Mouse (Mus musculus) bone marrow macrophage, adult 2 months (primary cell): ENCODE measurements around the gene Tmem160. TPM values are rescaled to one million over a fixed set of nuclear protein-coding genes. Genes with fewer than 3 reads are reported as not detected.
A peak's percentile ranks its signal among the peaks of the same experiment; 100 is the strongest.

ENCODE experiments used
- H3K27ac ChIP-seq: 2 replicates; pipeline ENCODE4 v1.5.1; 2012; ENCODE audit warnings: low read depth, low read length; ENCODE audit not compliant: insufficient read depth
- H3K4me1 ChIP-seq: 2 replicates; pipeline ENCODE4 v1.6.1; 2012; ENCODE audit warnings: low read length; ENCODE audit not compliant: control insufficient read depth, insufficient read depth
- H3K4me3 ChIP-seq: 2 replicates; pipeline ENCODE4 v1.5.1; 2012; ENCODE audit warnings: mild to moderate bottlenecking, low read length, moderate library complexity; ENCODE audit not compliant: insufficient read depth
- CTCF ChIP-seq: IDR thresholded peaks from 2 replicates; pipeline ENCODE4 v1.5.1; 2012; ENCODE audit warnings: low read depth, mild to moderate bottlenecking, low read length, moderate library complexity
- POLR2A ChIP-seq: IDR thresholded peaks from 2 replicates; pipeline ENCODE4 v1.6.1; 2012; ENCODE audit warnings: mild to moderate bottlenecking, low read depth, low read length, borderline replicate concordance
- polyA plus RNA-seq: library from polyadenylated mRNA; stranded (reverse); fragments of >200 nt; gene quantifications from 2 replicates; pipeline ENCODE4 v1.2.4, GENCODE M21; 2012; ENCODE audit not compliant: missing spikeins, insufficient read depth, insufficient read length

The Tmem160 gene
- polyA plus RNA-seq, 1 experiment: 43.4 TPM

GRCm38 (mm10) chr7:16465160-16465559, 12.6 kb downstream of the Tmem160 start:
- TF ChIP-seq POLR2A (no peak), CTCF (peak; percentile 97)
- H3K4me1 ChIP-seq: no peaks in the 10 kb centered on the region
- H3K4me3 ChIP-seq: no peak overlapping the region
- no peak overlapping the region for H3K27ac ChIP-seq

DNA sequence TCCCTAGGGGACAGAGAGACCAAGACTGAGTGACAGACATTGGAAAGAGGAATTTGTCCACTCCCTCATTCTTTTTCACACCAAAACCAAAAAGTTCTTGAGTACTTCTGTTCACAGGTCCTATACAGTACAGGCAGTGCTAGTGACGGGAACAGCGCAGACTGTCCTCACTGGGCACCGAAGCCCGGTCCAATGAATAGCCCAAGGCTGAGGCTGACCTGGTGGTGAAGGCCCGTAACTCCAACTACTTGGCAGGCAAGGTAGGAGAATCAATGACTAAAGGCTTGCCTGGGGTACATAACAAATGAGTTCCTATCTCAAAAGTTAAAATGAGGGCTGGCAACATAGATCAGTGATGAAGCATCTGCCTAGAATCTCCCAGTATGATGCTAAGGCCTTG, 13.0 kb downstream of the Tmem160 start:
- Histone ChIP-seq H3K4me1 (no peaks in the 10 kb centered on the region), H3K4me3 (no peak overlapping the region), H3K27ac (no peak overlapping the region)
- TF ChIP-seq POLR2A (no peak), CTCF (no peak)

DNA sequence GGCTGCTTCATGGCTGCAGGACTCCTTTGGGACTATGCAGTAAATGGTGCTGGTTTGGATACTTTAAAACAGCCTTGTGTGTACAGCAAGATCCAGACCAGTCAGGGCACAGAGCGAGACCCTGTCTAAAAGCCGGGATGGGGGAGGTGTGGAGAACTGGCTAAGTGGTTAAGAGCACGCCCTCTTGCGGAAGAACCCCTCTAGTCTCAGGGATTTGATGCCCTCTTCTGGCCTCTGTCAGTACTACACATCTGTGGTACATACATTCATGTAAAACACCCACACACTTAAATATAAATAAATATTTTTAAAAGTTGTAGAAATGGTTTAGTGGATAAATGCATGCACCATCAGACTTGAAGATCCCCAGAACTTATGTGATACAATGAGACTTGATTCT, 14.0 kb downstream of the Tmem160 start:
- Histone ChIP-seq H3K4me3 (no peak overlapping the region), H3K4me1 (no peaks in the 10 kb centered on the region), H3K27ac (no peak overlapping the region)
- TF ChIP-seq POLR2A: no peak
- peak; percentile 58 for TF ChIP-seq CTCF

GRCm38 (mm10) chr7:16468115-16468514, 15.5 kb downstream of the Tmem160 start:
- no peak for TF ChIP-seq CTCF
- TF ChIP-seq POLR2A: no peak
- no peak overlapping the region for H3K4me3 ChIP-seq

GRCm38 (mm10) chr7:16471549-16471948, 19.0 kb downstream of the Tmem160 start:
- TF ChIP-seq CTCF (no peak), POLR2A (no peak)
- Histone ChIP-seq H3K4me1 (no peaks in the 10 kb centered on the region), H3K4me3 (no peak overlapping the region), H3K27ac (no peak overlapping the region)

More at GRCm38 (mm10) chr7:16468115-16468514, 15.5 kb downstream of the Tmem160 start:
- Histone ChIP-seq H3K27ac (no peak overlapping the region), H3K4me1 (no peaks in the 10 kb centered on the region)

DNA sequence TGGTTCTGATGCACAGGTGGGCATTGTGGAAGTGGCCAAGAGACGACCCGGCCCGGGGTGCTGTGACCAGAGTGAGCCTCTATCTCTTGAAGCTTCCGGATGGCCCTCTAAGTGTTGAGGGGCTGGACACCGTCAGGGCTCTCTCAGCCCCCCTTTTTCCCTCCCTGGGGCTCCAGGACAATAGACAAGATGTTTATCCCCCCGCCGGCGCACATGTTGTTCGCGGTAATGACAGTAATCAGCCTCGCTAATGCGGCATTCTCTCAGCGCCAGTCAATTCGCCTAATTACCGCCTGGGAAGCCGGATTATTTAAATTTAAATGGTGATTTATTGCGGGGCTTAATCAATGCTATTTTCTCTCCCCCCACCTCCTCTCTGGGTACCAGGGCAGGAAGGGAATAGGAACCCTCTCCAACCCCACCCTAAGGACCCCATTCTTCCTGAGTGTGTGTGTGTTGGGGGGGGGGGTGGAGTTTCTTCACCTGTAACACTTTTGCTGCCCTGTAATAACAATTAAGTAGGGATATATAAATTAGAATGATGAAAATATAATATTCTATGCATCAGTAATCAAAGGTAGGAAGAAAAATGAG, 19.6 kb downstream of the Tmem160 start:
- Histone ChIP-seq H3K4me3 (no peak overlapping the region), H3K4me1 (no peaks in the 10 kb centered on the region), H3K27ac (no peak overlapping the region)
- TF ChIP-seq POLR2A (no peak), CTCF (no peak)

DNA sequence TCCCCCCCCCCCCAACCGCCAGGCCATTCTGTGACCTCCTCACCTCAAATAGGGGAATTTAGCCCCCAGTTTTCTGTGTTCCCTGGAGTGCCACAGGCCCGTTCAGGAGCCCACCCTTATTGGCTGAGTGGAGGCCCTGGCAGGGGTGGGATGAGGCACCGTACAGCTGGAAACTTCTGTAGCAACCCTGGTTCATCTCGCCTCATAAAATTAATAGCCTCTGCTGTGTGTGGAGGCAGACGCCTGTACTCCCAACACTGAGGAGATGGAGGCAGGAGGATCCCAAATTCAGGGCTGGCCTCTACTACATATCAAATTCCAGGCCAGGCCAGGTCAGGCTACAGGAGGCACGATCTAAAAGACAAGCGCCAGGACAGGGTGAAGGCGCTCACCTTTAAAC, 21.3 kb downstream of the Tmem160 start:
- TF ChIP-seq POLR2A (no peak), CTCF (no peak)
- H3K27ac ChIP-seq: no peak overlapping the region
- H3K4me3 ChIP-seq: no peak overlapping the region
- H3K4me1 ChIP-seq: no peaks in the 10 kb centered on the region

GRCm38 (mm10) chr7:16474445-16474844, 21.9 kb downstream of the Tmem160 start:
- TF ChIP-seq POLR2A (no peak), CTCF (no peak)
- peak overlapping the region; percentile 19; the same call in 1 of the 2 replicates for H3K4me3 ChIP-seq
- no peak overlapping the region for H3K27ac ChIP-seq
- no peaks in the 10 kb centered on the region for H3K4me1 ChIP-seq

DNA sequence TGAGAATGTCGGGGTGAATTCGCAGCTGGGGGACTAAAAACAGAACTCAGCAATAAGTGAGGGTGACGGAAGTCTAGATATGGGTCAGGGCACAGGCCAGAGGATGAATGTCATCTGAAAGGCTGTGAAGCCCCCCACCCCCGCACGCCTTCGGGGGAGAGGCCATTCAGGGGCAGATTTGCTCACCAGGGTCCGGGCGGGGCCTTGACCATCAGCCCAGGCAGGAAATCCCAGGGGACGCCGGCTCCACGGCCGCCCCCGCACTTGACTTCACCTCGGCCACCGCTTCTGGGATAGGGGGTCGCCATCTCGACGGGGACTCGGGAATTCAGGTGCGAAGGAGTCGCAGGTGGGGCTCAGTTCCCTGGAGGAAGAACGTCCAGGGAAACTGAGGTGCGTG, 22.7 kb downstream of the Tmem160 start:
- H3K4me3 ChIP-seq: no peak overlapping the region
- H3K4me1 ChIP-seq: no peaks in the 10 kb centered on the region
- no peak overlapping the region for H3K27ac ChIP-seq
- TF ChIP-seq CTCF: no peak
- TF ChIP-seq POLR2A: no peak

DNA sequence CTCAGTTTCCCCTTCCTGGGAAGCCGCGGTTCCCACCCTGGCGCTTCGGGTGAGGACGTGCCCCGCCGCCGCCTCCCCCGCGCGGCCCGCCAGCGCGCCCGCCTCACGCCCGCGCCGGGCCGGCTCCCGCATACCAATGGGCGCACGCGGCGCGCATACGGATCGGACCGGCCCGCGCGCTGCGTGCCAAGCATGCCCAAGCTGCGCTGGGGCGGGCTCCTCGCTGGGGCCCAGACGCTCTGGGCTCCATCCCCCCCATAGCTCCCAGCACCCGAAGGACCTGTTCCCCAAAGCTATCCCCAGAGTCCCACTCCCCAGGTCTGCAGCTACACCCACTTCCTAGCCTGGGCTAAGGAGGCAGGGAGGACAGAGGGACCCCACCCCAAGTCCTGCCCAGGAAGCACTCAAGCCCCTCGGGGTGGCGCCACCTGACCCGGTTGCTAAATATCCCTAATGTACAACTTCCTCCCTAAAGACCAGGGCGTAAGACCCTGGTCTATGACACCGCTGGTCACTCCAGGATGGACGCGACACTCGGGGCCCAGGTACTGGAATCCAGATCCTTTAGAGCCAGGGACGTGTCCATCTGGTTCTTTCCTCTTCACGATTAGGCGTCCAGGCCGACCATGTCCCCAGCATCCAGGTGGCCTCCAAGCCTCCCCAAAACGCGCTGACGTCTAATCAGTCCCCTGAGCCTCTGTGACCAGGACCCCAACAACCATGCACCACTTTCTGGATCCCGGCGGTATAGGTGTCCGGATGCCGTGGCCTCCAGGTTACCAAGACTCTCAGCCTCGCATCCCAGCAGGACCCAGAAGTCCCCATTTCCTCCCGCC, 23.4 kb downstream of the Tmem160 start:
- TF ChIP-seq CTCF: no peak
- TF ChIP-seq POLR2A: no peak
- H3K27ac ChIP-seq: no peak overlapping the region
- no peaks in the 10 kb centered on the region for H3K4me1 ChIP-seq
- H3K4me3 ChIP-seq: no peak overlapping the region

GRCm38 (mm10) chr7:16476600-16476989, 24.0 kb downstream of the Tmem160 start:
- Histone ChIP-seq H3K27ac (no peak overlapping the region), H3K4me3 (no peak overlapping the region), H3K4me1 (no peaks in the 10 kb centered on the region)
- TF ChIP-seq POLR2A: no peak
